Mouse (Mus musculus) urinary bladder, postnatal 25 days (tissue): ENCODE measurements around the gene Ccnl2.
A peak's percentile ranks its signal among the peaks of the same experiment; 100 is the strongest.

Experiments used
- DNase-seq: peaks from one replicate; pipeline ENCODE4 v3.0.0; 2022; ENCODE audit warnings: low spot score

The Ccnl2 gene

DNA sequence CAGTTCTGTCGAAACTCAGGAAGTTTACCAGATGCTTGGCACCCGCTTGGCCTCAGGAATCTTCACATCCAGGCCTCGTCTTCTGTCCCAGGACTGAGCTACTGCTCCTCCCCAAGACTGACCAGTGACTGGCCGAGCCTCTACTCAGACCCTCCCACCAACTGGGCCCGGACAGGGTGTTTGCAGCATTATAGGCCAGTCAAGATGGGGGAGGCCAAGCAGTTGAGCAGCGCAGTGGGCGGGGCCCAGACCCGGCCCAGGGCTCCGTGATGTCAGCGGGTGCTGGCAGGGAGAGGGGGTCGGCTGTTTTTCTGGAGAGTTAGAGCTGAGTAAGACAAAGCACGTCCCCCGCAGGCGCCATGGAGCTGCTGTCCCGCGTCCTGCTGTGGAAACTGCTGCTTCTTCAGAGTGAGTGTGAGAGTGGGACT is 27.2 kb downstream of the Ccnl2 start, which contains the start of gene Mxra8:
Gene Mxra8, plus strand, starts transcription at position 198 of the 428 bp plus-strand sequence.
- peak; percentile 67 for DNase-seq

DNA sequence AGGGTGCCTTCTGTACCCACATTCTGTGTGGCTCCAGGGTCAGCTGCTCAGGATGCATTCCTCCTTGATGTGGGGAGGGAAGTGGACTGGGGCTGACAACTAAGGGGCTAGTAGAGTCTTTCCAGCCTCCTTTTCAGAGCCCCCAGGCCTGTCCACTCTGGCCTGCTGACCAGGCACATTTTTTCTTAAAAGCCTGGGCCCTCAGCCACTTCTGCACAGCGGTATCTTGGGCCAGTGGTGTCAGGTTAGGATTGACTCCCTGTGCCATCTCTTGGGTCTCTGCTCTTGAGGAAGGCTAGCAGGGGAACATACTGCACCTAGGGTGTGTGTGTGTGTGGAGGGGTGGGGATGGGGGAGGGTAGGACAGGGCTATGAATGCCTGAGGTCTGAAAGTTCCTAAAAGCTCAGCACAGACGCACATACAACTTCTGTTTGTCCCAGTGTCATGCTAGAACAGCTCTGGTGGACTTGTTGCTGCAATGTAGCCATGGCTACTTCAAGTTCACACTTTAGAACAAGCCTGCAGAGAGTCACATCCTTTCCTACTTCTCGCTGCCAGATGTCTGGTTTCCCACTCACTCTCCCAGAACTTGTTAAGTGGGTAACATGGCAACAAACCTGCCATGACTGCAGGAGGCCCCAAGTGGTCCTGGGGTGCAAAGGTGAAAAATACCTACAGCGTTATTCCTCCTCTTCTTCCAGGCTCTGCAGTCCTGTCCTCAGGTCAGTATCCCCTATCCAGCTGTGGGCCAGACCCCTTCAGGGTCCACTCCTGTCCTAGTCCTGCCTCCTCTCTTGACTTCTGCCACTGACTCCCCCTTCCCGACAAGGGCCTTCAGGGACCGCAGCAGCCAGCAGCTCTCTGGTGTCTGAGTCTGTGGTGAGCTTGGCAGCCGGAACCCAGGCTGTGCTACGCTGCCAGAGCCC is 28.1 kb downstream of the Ccnl2 start:
- no peak for DNase-seq

- DNase-seq = peak; percentile 50
These were observed 28.7 kb downstream of the Ccnl2 start for GRCm38 (mm10) chr4:155841003-155841454.

DNA sequence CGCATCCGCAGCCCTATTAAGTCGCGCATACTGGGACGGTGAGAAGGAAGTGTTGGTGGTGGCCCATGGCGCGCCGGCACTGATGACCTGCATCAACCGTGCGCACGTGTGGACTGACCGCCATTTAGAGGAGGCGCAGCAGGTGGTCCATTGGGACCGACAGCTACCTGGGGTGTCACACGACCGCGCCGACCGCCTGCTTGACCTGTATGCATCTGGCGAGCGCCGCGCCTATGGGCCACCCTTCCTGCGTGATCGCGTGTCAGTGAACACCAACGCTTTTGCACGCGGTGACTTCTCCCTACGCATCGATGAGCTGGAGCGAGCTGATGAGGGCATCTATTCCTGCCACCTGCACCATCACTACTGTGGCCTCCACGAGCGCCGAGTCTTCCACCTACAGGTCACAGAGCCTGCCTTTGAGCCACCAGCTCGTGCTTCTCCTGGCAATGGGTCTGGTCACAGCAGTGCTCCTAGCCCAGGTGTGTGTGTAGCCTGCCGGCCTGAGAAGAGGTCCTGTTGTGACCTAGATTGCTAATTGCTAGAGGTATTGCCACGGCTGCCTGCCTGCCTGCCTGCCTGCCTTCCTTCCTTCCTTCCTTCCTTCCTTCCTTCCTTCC is 29.5 kb downstream of the Ccnl2 start:
- no peak for DNase-seq

- DNase-seq = no peak
These were observed 30.9 kb downstream of the Ccnl2 start for GRCm38 (mm10) chr4:155843231-155843630.

- DNase-seq = peak; percentile 99
These were observed 34.7 kb downstream of the Ccnl2 start, which contains the start of gene Dvl1 for GRCm38 (mm10) chr4:155846871-155847578. Gene Dvl1 (plus strand): TSS chr4:155847402.

GRCm38 (mm10) chr4:155847591-155848352 is 35.5 kb downstream of the Ccnl2 start:
- peak; percentile 42 for DNase-seq

- DNase-seq = no peak
These were observed 36.3 kb downstream of the Ccnl2 start for GRCm38 (mm10) chr4:155848434-155849095.

DNA sequence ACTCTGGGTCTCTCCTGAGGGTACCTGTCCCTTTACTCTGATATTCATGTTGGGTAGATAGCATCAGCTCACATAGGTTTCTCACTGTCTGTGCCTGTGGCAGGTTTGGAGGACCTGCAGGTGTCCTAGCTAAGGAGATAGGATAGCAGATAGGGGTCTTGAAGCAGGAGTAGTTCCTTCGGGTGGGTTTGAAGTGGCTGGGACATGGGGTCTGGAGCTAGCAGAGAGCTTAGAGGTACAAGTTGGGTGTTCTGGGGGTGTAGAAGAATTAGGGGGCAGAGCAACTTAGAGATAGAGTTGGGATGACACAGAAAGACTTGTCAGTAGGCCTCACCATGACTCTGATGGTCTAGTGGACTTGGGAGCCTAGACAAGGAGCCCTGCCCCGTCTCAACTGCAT is 37.1 kb downstream of the Ccnl2 start:
- DNase-seq = no peak

DNA sequence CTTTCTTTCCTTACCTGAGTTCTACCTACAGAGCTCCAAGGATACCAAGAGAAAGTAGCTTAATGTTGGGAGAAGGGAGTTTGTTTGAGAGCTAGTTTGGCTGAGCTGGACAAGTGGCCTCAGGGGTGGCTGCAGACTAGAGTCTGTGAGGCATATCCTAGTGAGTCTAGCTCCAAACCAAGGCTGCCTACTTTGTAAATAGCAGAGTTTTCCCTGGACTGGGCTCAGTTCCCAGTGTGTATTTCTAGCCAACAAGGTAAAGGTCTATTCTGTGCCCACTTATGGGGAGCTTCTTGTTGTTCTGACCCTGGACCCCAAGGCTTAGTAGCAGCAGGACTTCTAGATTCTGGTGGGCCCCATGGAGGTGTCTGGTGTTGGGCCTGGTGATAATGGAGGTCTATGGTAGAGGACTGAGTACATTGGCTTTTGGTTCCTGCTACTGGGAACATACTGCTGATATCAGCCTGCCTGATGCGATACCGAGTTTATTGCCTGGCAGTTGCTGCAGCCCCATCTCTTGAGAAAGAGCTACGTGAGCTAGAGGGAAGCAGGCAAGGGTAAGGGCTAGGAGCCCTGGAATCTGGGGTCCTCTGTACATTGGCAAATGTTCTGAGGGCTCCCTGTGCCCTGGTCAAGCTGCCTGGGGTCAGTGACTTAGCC is 37.6 kb downstream of the Ccnl2 start:
- no peak for DNase-seq

DNA sequence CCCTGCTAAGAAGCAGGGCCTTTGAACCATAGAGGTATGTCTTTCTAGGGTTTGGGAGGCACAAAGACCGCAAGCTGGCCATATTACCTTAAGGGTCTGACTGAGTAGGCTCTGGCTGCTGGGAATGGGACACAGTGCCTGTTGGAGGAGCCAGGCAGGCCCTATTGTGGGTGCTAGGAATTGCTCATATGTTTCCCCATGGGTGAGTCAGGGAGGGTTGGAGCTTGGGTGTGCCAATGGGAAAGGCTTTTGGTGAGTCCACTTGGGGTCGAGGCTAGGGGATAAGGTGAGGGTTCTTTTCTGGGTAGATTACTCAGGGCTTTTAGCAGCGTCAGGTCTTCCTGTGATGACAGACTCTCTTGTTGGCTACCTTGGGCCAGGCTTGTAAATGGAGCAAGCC is 39.1 kb downstream of the Ccnl2 start:
- no peak for DNase-seq

DNA sequence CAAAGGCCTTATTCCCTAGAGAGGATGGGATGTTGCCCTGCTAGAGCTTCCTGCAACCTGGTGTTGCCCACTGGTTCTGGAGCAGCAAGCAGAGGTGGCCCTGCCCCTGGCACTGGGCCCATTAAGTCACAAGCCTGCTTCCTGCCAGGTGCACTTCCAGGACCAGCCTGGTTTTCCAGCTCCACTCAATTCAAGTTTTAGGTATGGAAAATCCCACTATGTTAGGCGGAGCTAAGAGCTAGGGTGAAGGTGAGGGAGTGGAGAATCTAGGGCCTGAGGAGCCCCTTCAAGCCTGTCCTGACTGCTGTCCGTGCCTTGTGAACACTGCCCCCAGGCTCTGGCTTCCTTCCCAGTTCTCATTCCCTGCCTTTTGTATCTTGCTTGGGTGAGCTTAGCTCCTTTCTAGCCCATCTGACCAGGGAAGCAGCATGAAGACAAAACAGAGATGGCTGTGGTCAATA is 39.7 kb downstream of the Ccnl2 start:
- no peak for DNase-seq

- DNase-seq = no peak
These were observed 41.1 kb downstream of the Ccnl2 start for GRCm38 (mm10) chr4:155853421-155853820.

DNA sequence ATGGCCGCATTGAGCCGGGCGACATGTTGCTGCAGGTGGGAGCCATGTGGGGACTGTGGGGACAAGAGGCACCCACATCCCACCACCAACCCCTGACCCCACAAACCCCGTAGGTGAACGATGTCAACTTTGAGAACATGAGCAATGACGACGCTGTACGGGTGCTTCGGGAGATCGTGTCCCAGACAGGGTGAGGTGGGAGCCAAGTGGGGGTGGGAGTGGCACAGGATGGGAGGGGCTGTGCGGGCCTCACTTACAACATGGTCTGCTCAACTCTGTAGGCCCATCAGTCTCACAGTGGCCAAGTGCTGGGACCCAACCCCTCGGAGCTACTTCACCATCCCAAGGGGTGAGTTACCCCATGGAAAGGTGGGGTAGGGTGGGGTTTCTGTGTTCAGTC is 42.7 kb downstream of the Ccnl2 start:
- no peak for DNase-seq

GRCm38 (mm10) chr4:155856071-155856470 is 43.8 kb downstream of the Ccnl2 start:
- DNase-seq = no peak

DNA sequence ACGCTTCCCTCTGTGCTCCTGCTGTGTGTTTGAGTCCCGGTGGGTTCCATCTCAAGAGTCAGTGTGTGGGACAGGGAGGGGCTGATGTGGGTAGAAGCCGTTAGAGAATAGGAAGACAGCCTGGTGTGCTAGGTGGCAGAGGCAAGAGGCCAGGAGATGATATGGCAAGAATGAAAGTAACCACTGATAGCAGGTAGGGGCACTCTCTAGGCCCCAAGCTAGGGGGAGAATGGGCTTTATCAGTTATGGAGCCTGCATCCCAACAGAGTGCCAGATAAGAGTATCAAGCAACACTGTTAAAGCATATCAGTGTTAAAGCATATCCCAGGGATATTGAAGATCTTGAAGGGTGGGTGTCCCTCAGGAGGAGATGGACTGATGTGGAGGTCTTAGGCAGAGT is 44.6 kb downstream of the Ccnl2 start:
- DNase-seq = no peak

GRCm38 (mm10) chr4:155859318-155859717 is 47.0 kb downstream of the Ccnl2 start:
- DNase-seq = no peak

DNA sequence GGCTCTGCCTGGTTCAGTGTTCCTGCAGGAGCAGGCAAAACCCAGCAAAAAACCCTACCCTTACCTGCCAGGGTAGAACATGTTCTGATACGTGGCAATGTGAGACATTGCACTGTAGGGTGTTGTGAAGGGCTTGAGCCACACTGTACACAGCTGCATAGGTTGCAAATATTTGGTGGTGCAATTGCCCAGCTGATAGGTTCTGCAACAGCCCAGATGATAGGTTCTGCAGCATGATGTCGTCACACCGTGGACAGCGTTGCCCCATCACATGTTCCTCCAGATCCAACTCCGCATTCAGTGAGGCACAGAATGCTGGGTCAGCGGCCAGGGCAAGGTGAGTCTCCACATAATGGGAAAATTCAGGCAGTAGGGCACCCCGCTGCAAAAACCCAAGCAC is 49.5 kb downstream of the Ccnl2 start:
- DNase-seq = no peak

GRCm38 (mm10) chr4:155863001-155863400 is 50.7 kb downstream of the Ccnl2 start, which contains the start of gene Tas1r3:
Gene Tas1r3 (minus strand): TSS chr4:155863362.
- DNase-seq = no peak

- DNase-seq = no peak
These were observed 56.5 kb downstream of the Ccnl2 start for GRCm38 (mm10) chr4:155868614-155869298.
